Comparison of ENCODE assay signal across 16 mouse cellular contexts in genomic region chr1:156789844-156790490, GRCm38 (mm10). TPM values are rescaled to one million over a fixed set of nuclear protein-coding genes. Genes with fewer than 3 reads are reported as not detected.
A peak's percentile ranks its signal among the peaks of the same experiment; 100 is the strongest.
DNase-seq lines count a peak whose midpoint lies in the region; ATAC-seq and TF ChIP-seq lines count a peak whose summit lies in the region.
"Had no signal": no experiment of that assay in that cellular context is flagged by ENCODE, and none has a peak within 500 bp of the region (broad histone marks: within the 10 kb centered on the region; RNA-seq: fewer than 3 reads in every experiment).

No protein-coding gene starts in this region.

- H3K27me3 ChIP-seq in intestine, embryonic 14.5 days (replicated peaks; ENCODE audit: control insufficient read depth, insufficient read depth, low read length): no peaks in the 10 kb centered on the region
- H3K27me3 ChIP-seq in intestine, postnatal 0 days (replicated peaks; ENCODE audit: control insufficient read depth, insufficient read depth, low read length): no peaks in the 10 kb centered on the region
- H3K27me3 ChIP-seq in embryonic facial prominence, embryonic 11.5 days (ENCODE audit: control insufficient read depth, insufficient read depth, low read length): no peaks in the 10 kb centered on the region
- no peaks in the 10 kb centered on the region for H3K27me3 ChIP-seq in stomach, embryonic 15.5 days (replicated peaks)
- H3K27me3 ChIP-seq: heart, embryonic 12.5 days; hindbrain, embryonic 15.5 days had no signal

- no peak for ATAC-seq in intestine, embryonic 14.5 days (replicated peaks; ENCODE audit: low FRiP score, low TSS enrichment, low read depth)
- no peak for ATAC-seq in intestine, postnatal 0 days
- ATAC-seq in embryonic facial prominence, embryonic 11.5 days (replicated peaks; ENCODE audit: insufficient number of reproducible peaks, low FRiP score, low TSS enrichment, low read depth): no peak
- no peak for ATAC-seq in stomach, embryonic 15.5 days (ENCODE audit: insufficient read depth, low FRiP score, low read depth)

- DNase-seq in intestine, embryonic 14.5 days (ENCODE audit: low spot score): no peak
- peak; percentile 55 for DNase-seq in embryonic facial prominence, embryonic 11.5 days (ENCODE audit: low spot score)
- peak; percentile 58 for DNase-seq in mesoderm, embryonic 11.5 days (ENCODE audit: low read depth, low spot score)
- DNase-seq in heart, adult 9 months (ENCODE audit: low spot score in 2 of 2): no peak
- no peak for DNase-seq in heart, postnatal 10 days
- DNase-seq in right cerebral cortex, adult 2 months (ENCODE audit: low spot score in 2 of 2): no peak
- DNase-seq: cerebellum, postnatal 10 days; layer of hippocampus, adult 9-11 months; lung, adult 18-20 months; right cerebral cortex, adult 18-20 months; thymus, postnatal 36 days had no signal

- 18% methylated on average over 5 of the region's 5 CpGs for WGBS in intestine, embryonic 14.5 days
- WGBS in intestine, postnatal 0 days: 34% methylated on average over 5 of the region's 5 CpGs
- WGBS in embryonic facial prominence, embryonic 11.5 days: 14% methylated on average over 5 of the region's 5 CpGs
- 22% methylated on average over 5 of the region's 5 CpGs for WGBS in stomach, embryonic 15.5 days

- no peak overlapping the region for H3K9ac ChIP-seq in intestine, embryonic 14.5 days (ENCODE audit: low read length)
- H3K9ac ChIP-seq in intestine, postnatal 0 days (ENCODE audit: low read depth, low read length): no peak overlapping the region
- H3K9ac ChIP-seq in embryonic facial prominence, embryonic 11.5 days (replicated peaks; ENCODE audit: low read length): no peak overlapping the region
- H3K9ac ChIP-seq in stomach, embryonic 15.5 days: no peak overlapping the region
- H3K9ac ChIP-seq: heart, embryonic 12.5 days; hindbrain, embryonic 15.5 days had no signal

- TF ChIP-seq CTCF in intestine, postnatal 0 days (IDR thresholded peaks at IDR 0.05; ENCODE audit: low read depth): no peak

- peaks cover 7% of the 10 kb centered on the region for H3K4me1 ChIP-seq in intestine, embryonic 14.5 days (replicated peaks; ENCODE audit: control insufficient read depth, insufficient read depth, low read length)
- H3K4me1 ChIP-seq in intestine, postnatal 0 days (replicated peaks; ENCODE audit: control insufficient read depth, insufficient read depth, low read length): no peaks in the 10 kb centered on the region
- no peaks in the 10 kb centered on the region for H3K4me1 ChIP-seq in embryonic facial prominence, embryonic 11.5 days (ENCODE audit: control insufficient read depth, insufficient read depth, low read length)
- H3K4me1 ChIP-seq in stomach, embryonic 15.5 days: peaks cover 8% of the 10 kb centered on the region

- H3K4me3 ChIP-seq in intestine, embryonic 14.5 days (ENCODE audit: low read depth, low read length): no peak overlapping the region
- no peak overlapping the region for H3K4me3 ChIP-seq in intestine, postnatal 0 days (ENCODE audit: low read depth, low read length)
- H3K4me3 ChIP-seq in embryonic facial prominence, embryonic 11.5 days (ENCODE audit: low read depth, low read length): no peak overlapping the region
- H3K4me3 ChIP-seq in stomach, embryonic 15.5 days (replicated peaks): no peak overlapping the region
- H3K4me3 ChIP-seq: heart, embryonic 12.5 days; hindbrain, embryonic 15.5 days had no signal

- no peaks in the 10 kb centered on the region for H3K36me3 ChIP-seq in intestine, embryonic 14.5 days (ENCODE audit: control insufficient read depth, insufficient read depth, low read length)
- H3K36me3 ChIP-seq in intestine, postnatal 0 days (ENCODE audit: control insufficient read depth, insufficient read depth): no peaks in the 10 kb centered on the region
- H3K36me3 ChIP-seq in embryonic facial prominence, embryonic 11.5 days (replicated peaks; ENCODE audit: control insufficient read depth, insufficient read depth, low read depth, low read length): no peaks in the 10 kb centered on the region
- no peaks in the 10 kb centered on the region for H3K36me3 ChIP-seq in stomach, embryonic 15.5 days
- H3K36me3 ChIP-seq: heart, embryonic 12.5 days; hindbrain, embryonic 15.5 days had no signal

- peak overlapping the region; percentile 49 for H3K27ac ChIP-seq in intestine, embryonic 14.5 days (ENCODE audit: low read depth)
- no peak overlapping the region for H3K27ac ChIP-seq in intestine, postnatal 0 days (ENCODE audit: low read depth, low read length)
- H3K27ac ChIP-seq in embryonic facial prominence, embryonic 11.5 days (replicated peaks; ENCODE audit: low read depth, low read length): no peak overlapping the region
- peak overlapping the region; percentile 33; the same call in 1 of the 2 replicates for H3K27ac ChIP-seq in stomach, embryonic 15.5 days
- H3K27ac ChIP-seq: hindbrain, embryonic 15.5 days; macrophage had no signal

- no peak overlapping the region for H3K4me2 ChIP-seq in intestine, embryonic 14.5 days (ENCODE audit: low read length)
- no peak overlapping the region for H3K4me2 ChIP-seq in intestine, postnatal 0 days (replicated peaks; ENCODE audit: low read depth)
- H3K4me2 ChIP-seq in embryonic facial prominence, embryonic 11.5 days (ENCODE audit: low read depth, low read length): no peak overlapping the region
- H3K4me2 ChIP-seq in stomach, embryonic 15.5 days: no peak overlapping the region
- H3K4me2 ChIP-seq: heart, embryonic 12.5 days; hindbrain, embryonic 15.5 days had no signal

- H3K9me3 ChIP-seq in intestine, embryonic 14.5 days (ENCODE audit: control insufficient read depth, low read length): no peaks in the 10 kb centered on the region
- H3K9me3 ChIP-seq in intestine, postnatal 0 days (ENCODE audit: control insufficient read depth): no peaks in the 10 kb centered on the region
- no peaks in the 10 kb centered on the region for H3K9me3 ChIP-seq in embryonic facial prominence, embryonic 11.5 days (replicated peaks; ENCODE audit: control insufficient read depth, low read length)
- H3K9me3 ChIP-seq in stomach, embryonic 15.5 days: no peaks in the 10 kb centered on the region
- H3K9me3 ChIP-seq: heart, embryonic 12.5 days; hindbrain, embryonic 15.5 days had no signal

- intact Hi-C loops in heart, postnatal 10 days (cut with DNase I): no loop called here

RNA-seq across cellular contexts. Expression of gene Angptl1, which starts 48.4 kb away (rescaled TPM):
- 38.7 and 45.9 TPM in 2 replicates for polyA plus RNA-seq in intestine, embryonic 14.5 days (2014; fragmentation: Nextera tagmentation; extraction: Ambion mirVana)
- polyA plus RNA-seq in intestine, postnatal 0 days (2015; fragmentation: Nextera tagmentation; extraction: Ambion mirVana): 18.8 and 20.9 TPM in 2 replicates
- polyA plus RNA-seq in embryonic facial prominence, embryonic 11.5 days (2014; fragmentation: Nextera tagmentation; extraction: Ambion mirVana): 12.2 and 12.5 TPM in 2 replicates
- polyA plus RNA-seq in stomach, embryonic 15.5 days (2015; fragmentation: Nextera tagmentation; extraction: Ambion mirVana): 17.1 and 17.8 TPM in 2 replicates
- total RNA-seq in heart, postnatal 10 days (2021): 1 to 10 TPM; 2.4 to 2.5 TPM
- polyA plus RNA-seq: macrophage had no signal

Comparison
In these comparisons a context has a peak if more than half of its experiments do, and no peak if none do; other contexts are left out.
1. H3K27ac ChIP-seq: peak in intestine, embryonic 14.5 days (single experiment) and stomach, embryonic 15.5 days (single experiment); none in intestine, postnatal 0 days (single experiment) and embryonic facial prominence, embryonic 11.5 days (single experiment).
2. DNase-seq: peak in embryonic facial prominence, embryonic 11.5 days (single experiment) and mesoderm, embryonic 11.5 days (single experiment); none in intestine, embryonic 14.5 days (single experiment), heart, adult 9 months (0 of 2), heart, postnatal 10 days (0 of 2) and right cerebral cortex, adult 2 months (0 of 2).